Mouse (Mus musculus) heart, postnatal 14 days (tissue): ENCODE data around the gene Atg14. TPM values are rescaled to one million over a fixed set of nuclear protein-coding genes. Genes with fewer than 3 reads are reported as not detected.

ENCODE experiments used
- DNase-seq, 2 experiments: peaks; one replicate each; pipeline ENCODE4 v3.0.0; 2021 to 2022
- intact Hi-C: fragments of 180-260 bp; cut with DNase I; formaldehyde crosslinking; loops from one replicate; pipeline ENCODE4 v1.15.1; 2025
- total RNA-seq, 2 experiments: library from RNA; stranded (reverse); gene quantifications; 2 replicates each; pipeline ENCODE4 v1.2.3; 2021

Gene Atg14
- total RNA-seq, 2 experiments from 2014 or later = 8.1 to 9.8 TPM

GRCm38 (mm10) chr14:47514816-47515453, 55.5 kb downstream of the Atg14 start:
- DNase-seq = peak; percentile 18 to 42
- intact Hi-C loops = no loop called here

GRCm38 (mm10) chr14:47513606-47514005, 56.8 kb downstream of the Atg14 start:
- DNase-seq = no peak
- intact Hi-C loops = no loop called here

GRCm38 (mm10) chr14:47510244-47510643, 60.2 kb downstream of the Atg14 start:
- intact Hi-C loops = no loop called here
- DNase-seq = no peak

GRCm38 (mm10) chr14:47508035-47508434, 62.4 kb downstream of the Atg14 start:
- intact Hi-C loops = no loop called here
- DNase-seq = no peak

- intact Hi-C loops = no loop called here
- DNase-seq = no peak
Observed at GRCm38 (mm10) chr14:47506676-47507075, 63.8 kb downstream of the Atg14 start.

- peak in 1 of 2 experiments; percentile 15 for DNase-seq
- intact Hi-C loops = no loop called here
Observed at GRCm38 (mm10) chr14:47504036-47504435, 66.4 kb downstream of the Atg14 start.

- no peak for DNase-seq
- intact Hi-C loops = no loop called here
Observed at GRCm38 (mm10) chr14:47498632-47499031, 71.8 kb downstream of the Atg14 start.

DNA sequence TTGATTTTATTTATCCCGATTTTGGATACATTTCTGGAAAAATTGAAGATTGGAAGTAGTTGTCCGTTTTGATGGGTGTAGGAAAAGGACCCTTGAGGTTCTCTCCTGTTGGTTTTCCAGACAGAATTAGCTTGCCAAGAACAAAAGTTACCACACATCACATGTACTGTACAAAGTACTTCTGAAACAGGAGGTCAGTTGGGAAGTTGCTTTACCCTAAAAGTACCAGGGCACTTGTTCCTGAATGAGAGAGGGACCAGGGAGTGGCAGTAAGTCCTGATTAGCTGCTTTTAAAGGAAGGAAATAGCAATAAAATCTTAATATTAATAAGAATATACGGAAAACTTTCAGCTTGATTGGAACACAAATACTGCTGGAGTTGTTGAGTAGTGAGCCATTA, 73.3 kb downstream of the Atg14 start:
- DNase-seq = no peak
- intact Hi-C loops = no loop called here

DNA sequence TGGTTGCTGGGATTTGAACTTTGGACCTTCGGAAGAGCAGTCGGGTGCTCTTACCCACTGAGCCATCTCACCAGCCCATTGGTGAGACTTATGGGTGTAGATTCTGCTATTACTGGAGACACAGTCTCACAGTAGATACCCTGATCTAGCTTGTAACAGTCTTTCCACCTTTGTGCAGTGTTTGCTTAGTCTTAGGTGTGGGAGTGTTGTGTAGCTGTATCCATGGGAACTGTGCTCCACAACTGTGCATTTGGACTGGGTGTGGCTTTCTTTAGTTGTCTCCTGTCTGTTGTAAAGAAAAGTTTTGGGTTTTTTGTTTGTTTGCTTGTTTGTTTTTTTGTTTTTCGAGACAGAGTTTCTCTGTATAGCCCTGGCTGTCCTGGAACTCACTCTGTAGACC, 74.5 kb downstream of the Atg14 start:
- intact Hi-C loops = no loop called here
- DNase-seq = no peak

GRCm38 (mm10) chr14:47493592-47494361, 76.7 kb downstream of the Atg14 start:
- DNase-seq = no peak

More at GRCm38 (mm10) chr14:47493592-47494361, 76.7 kb downstream of the Atg14 start:
- intact Hi-C loops = no loop called here

Other genes starting within 250 kb of the Atg14 start
- gene Lgals3, start 202.9 kb downstream of the Atg14 start, total RNA-seq = 1 to 10 TPM; 4.8 to 5.8 TPM
- gene Dlgap5, start 152.2 kb downstream of the Atg14 start, total RNA-seq = 1 to 10 TPM; 2.4 to 6.8 TPM
- 10 to 100 TPM; 15.1 to 16.2 TPM for gene Fbxo34, start 120.2 kb downstream of the Atg14 start, total RNA-seq
- 100 to 1,000 TPM; 152 to 172 TPM for gene Ktn1, start 77.8 kb upstream of the Atg14 start, total RNA-seq